Mouse (Mus musculus): ENCODE measurements around the gene Xdh.
A peak's percentile ranks its signal among the peaks of the same experiment; 100 is the strongest.
"Not testable (repeated sequence)": the region's sequence is repeated elsewhere in the genome, so short reads cannot be mapped to it uniquely, and the experiment has no call there.

Xdh gene

GRCm38 (mm10) chr17:73879262-73879916 is 70.6 kb downstream of the Xdh start:
- DNase-seq: no peak

- no peak for DNase-seq
Measured at GRCm38 (mm10) chr17:73875674-73876073, 74.3 kb downstream of the Xdh start.

GRCm38 (mm10) chr17:73875268-73875667 is 74.7 kb downstream of the Xdh start:
- no peak for DNase-seq

- DNase-seq: no peak
Measured at GRCm38 (mm10) chr17:73870956-73871605, 78.9 kb downstream of the Xdh start.

GRCm38 (mm10) chr17:73869008-73869685 is 80.8 kb downstream of the Xdh start:
- DNase-seq: no peak

- no peak for DNase-seq
Measured at GRCm38 (mm10) chr17:73853717-73854116, 96.3 kb downstream of the Xdh start.

GRCm38 (mm10) chr17:73853041-73853440 is 97.0 kb downstream of the Xdh start:
- DNase-seq: peak; percentile 23

GRCm38 (mm10) chr17:73847399-73847798 is 102.6 kb downstream of the Xdh start:
- no peak for DNase-seq

GRCm38 (mm10) chr17:73845632-73846031 is 104.4 kb downstream of the Xdh start:
- DNase-seq: no peak

- DNase-seq: no peak
Measured at GRCm38 (mm10) chr17:73842963-73843362, 107.0 kb downstream of the Xdh start.

GRCm38 (mm10) chr17:73839876-73840275 is 110.1 kb downstream of the Xdh start:
- not testable (repeated sequence) for DNase-seq

- no peak for DNase-seq
Measured at GRCm38 (mm10) chr17:73839086-73839835, 110.7 kb downstream of the Xdh start.

GRCm38 (mm10) chr17:73837244-73837643 is 112.8 kb downstream of the Xdh start:
- no peak for DNase-seq

- DNase-seq: no peak
Measured at GRCm38 (mm10) chr17:73836601-73837000, 113.4 kb downstream of the Xdh start.

Data from kidney, adult 18-20 months (tissue).